Mouse (Mus musculus) midbrain, embryonic 16.5 days (tissue): ENCODE data around the gene Hbb-bt. TPM values are rescaled to one million over a fixed set of nuclear protein-coding genes. Genes with fewer than 3 reads are reported as not detected.

ENCODE experiments used
- ATAC-seq: fragments of 200-750 bp; cut with Nextera tagmentation; 2 replicates; pipeline ENCODE4 v1.8.0; 2017; ENCODE audit warnings: moderate TSS enrichment
- H3K27ac ChIP-seq: fragments of 300-500 bp; sonication (generic); 2 replicates; pipeline ENCODE4 v1.5.1; 2014; ENCODE audit warnings: mild to moderate bottlenecking, low read length, mixed read lengths
- H3K27me3 ChIP-seq: fragments of 300-500 bp; sonication (generic); 2 replicates; pipeline ENCODE4 v1.6.1; 2014; ENCODE audit warnings: low read depth, low read length, mixed read lengths; ENCODE audit not compliant: control insufficient read depth, insufficient read depth
- H3K36me3 ChIP-seq: fragments of 300-500 bp; sonication (generic); 2 replicates; pipeline ENCODE4 v1.6.1; 2014; ENCODE audit warnings: mild to moderate bottlenecking, low read length, moderate library complexity, mixed read lengths; ENCODE audit not compliant: control insufficient read depth, insufficient read depth
- H3K4me1 ChIP-seq: fragments of 300-500 bp; sonication (generic); 2 replicates; pipeline ENCODE4 v1.6.1; 2014; ENCODE audit warnings: mild to moderate bottlenecking, low read length, mixed read lengths; ENCODE audit not compliant: control insufficient read depth, insufficient read depth
- H3K4me2 ChIP-seq: fragments of 300-500 bp; sonication (generic); 2 replicates; pipeline ENCODE4 v1.6.1; 2014; ENCODE audit warnings: mild to moderate bottlenecking, low read length, mixed read lengths
- H3K4me3 ChIP-seq: fragments of 300-500 bp; sonication (generic); 2 replicates; pipeline ENCODE4 v1.5.1; 2014; ENCODE audit warnings: low read depth, mild to moderate bottlenecking, low read length, moderate library complexity, mixed read lengths
- H3K9ac ChIP-seq: fragments of 300-500 bp; sonication (generic); 2 replicates; pipeline ENCODE4 v1.6.1; 2014; ENCODE audit warnings: low read depth, low read length, mixed read lengths
- H3K9me3 ChIP-seq: fragments of 300-500 bp; sonication (generic); replicated peaks from 2 replicates; pipeline ENCODE4 v1.6.1; 2014; ENCODE audit warnings: mild to moderate bottlenecking, low read length, mixed read lengths; ENCODE audit not compliant: control insufficient read depth, poor library complexity, severe bottlenecking
- WGBS: fragments of 180-500 bp; shearing (Covaris S2); extraction: QIAGEN DNeasy Blood & Tissue Kit; methylation state at CpG from one replicate; pipeline ENCODE4 v1.1.7; 2014; 5-methylcytosine and 5-hydroxymethylcytosine counted together
- polyA plus RNA-seq: library from polyadenylated mRNA; unstranded; fragments of >200 nt; fragmentation: Nextera tagmentation; extraction: Ambion mirVana; gene quantifications from 2 replicates; pipeline ENCODE4 v1.2.1, GENCODE M21; 2015

Hbb-bt gene
- 1,229 and 1,369 TPM in 2 replicates for polyA plus RNA-seq

- no peak within 1 kb of the TSS for H3K27ac ChIP-seq
- no peak within 1 kb of the TSS for H3K9ac ChIP-seq
- H3K27me3 ChIP-seq = no peaks in the 10 kb centered on the region
- no peaks in the 10 kb centered on the region for H3K9me3 ChIP-seq
- no peaks in the 10 kb centered on the region for H3K4me1 ChIP-seq
- WGBS = 95% methylated on average over 3 of the region's 3 CpGs
- ATAC-seq = no peak
- H3K36me3 ChIP-seq = no peaks in the 10 kb centered on the region
- H3K4me2 ChIP-seq = no peak within 1 kb of the TSS
- H3K4me3 ChIP-seq = no peak within 1 kb of the TSS
Observed at GRCm38 (mm10) chr7:103813766-103814165, at the start of gene Hbb-bt. TSS of gene Hbb-bt (minus strand) at chr7:103813996.

- Histone ChIP-seq H3K4me3 (no peak overlapping the region), H3K4me2 (no peak overlapping the region), H3K27me3 (no peaks in the 10 kb centered on the region), H3K27ac (no peak overlapping the region), H3K9me3 (no peaks in the 10 kb centered on the region), H3K4me1 (no peaks in the 10 kb centered on the region), H3K36me3 (no peaks in the 10 kb centered on the region), H3K9ac (no peak overlapping the region)
- ATAC-seq = no peak
- WGBS = 83% methylated on average over 3 of the region's 3 CpGs
Observed at GRCm38 (mm10) chr7:103861531-103861930, 47.7 kb upstream of the Hbb-bt start.

GRCm38 (mm10) chr7:103860855-103861254, 47.1 kb upstream of the Hbb-bt start:
- H3K4me1 ChIP-seq = no peaks in the 10 kb centered on the region
- H3K36me3 ChIP-seq = no peaks in the 10 kb centered on the region
- no peak overlapping the region for H3K9ac ChIP-seq
- H3K27me3 ChIP-seq = no peaks in the 10 kb centered on the region
- H3K27ac ChIP-seq = no peak overlapping the region
- H3K4me3 ChIP-seq = no peak overlapping the region
- no peak for ATAC-seq
- no peak overlapping the region for H3K4me2 ChIP-seq
- H3K9me3 ChIP-seq = no peaks in the 10 kb centered on the region
- WGBS = 66% methylated on average over 1 of the region's 1 CpGs

GRCm38 (mm10) chr7:103859076-103859475, 45.3 kb upstream of the Hbb-bt start:
- Histone ChIP-seq H3K4me2 (no peak overlapping the region), H3K4me1 (no peaks in the 10 kb centered on the region), H3K9me3 (no peaks in the 10 kb centered on the region), H3K36me3 (no peaks in the 10 kb centered on the region), H3K27ac (no peak overlapping the region), H3K9ac (no peak overlapping the region), H3K4me3 (no peak overlapping the region), H3K27me3 (no peaks in the 10 kb centered on the region)
- WGBS = 79% methylated on average over 2 of the region's 2 CpGs
- no peak for ATAC-seq

GRCm38 (mm10) chr7:103854669-103855068, 40.9 kb upstream of the Hbb-bt start:
- Histone ChIP-seq H3K9me3 (no peaks in the 10 kb centered on the region), H3K4me1 (no peaks in the 10 kb centered on the region), H3K4me3 (no peak overlapping the region), H3K4me2 (no peak overlapping the region), H3K27me3 (no peaks in the 10 kb centered on the region), H3K36me3 (no peaks in the 10 kb centered on the region), H3K9ac (no peak overlapping the region), H3K27ac (no peak overlapping the region)
- 70% methylated on average over 1 of the region's 1 CpGs for WGBS
- no peak for ATAC-seq

- H3K4me1 ChIP-seq = no peaks in the 10 kb centered on the region
- H3K36me3 ChIP-seq = no peaks in the 10 kb centered on the region
- no peaks in the 10 kb centered on the region for H3K27me3 ChIP-seq
- no peak within 1 kb of the TSS for H3K4me2 ChIP-seq
- H3K27ac ChIP-seq = no peak within 1 kb of the TSS
- no peaks in the 10 kb centered on the region for H3K9me3 ChIP-seq
- no peak within 1 kb of the TSS for H3K4me3 ChIP-seq
- no peak within 1 kb of the TSS for H3K9ac ChIP-seq
- 78% methylated on average over 2 of the region's 2 CpGs for WGBS
- no peak for ATAC-seq
Observed at GRCm38 (mm10) chr7:103853090-103853489, 39.3 kb upstream of the Hbb-bt start, which contains the start of gene Hbb-y. TSS of gene Hbb-y (minus strand) at chr7:103853216.

- Histone ChIP-seq H3K4me1 (no peaks in the 10 kb centered on the region), H3K27ac (no peak overlapping the region), H3K4me3 (no peak overlapping the region), H3K9ac (no peak overlapping the region), H3K27me3 (no peaks in the 10 kb centered on the region), H3K4me2 (no peak overlapping the region), H3K9me3 (no peaks in the 10 kb centered on the region), H3K36me3 (no peaks in the 10 kb centered on the region)
- ATAC-seq = no peak
- 32% methylated on average over 1 of the region's 2 CpGs for WGBS
Observed at GRCm38 (mm10) chr7:103844525-103845325, 30.9 kb upstream of the Hbb-bt start.

GRCm38 (mm10) chr7:103843034-103843433, 29.2 kb upstream of the Hbb-bt start, which contains the start of gene Hbb-bh1:
TSS of gene Hbb-bh1 (minus strand) at chr7:103843164.
- Histone ChIP-seq H3K4me1 (no peaks in the 10 kb centered on the region), H3K4me3 (no peak within 1 kb of the TSS), H3K36me3 (no peaks in the 10 kb centered on the region), H3K9ac (no peak within 1 kb of the TSS), H3K27ac (no peak within 1 kb of the TSS), H3K9me3 (no peaks in the 10 kb centered on the region), H3K27me3 (no peaks in the 10 kb centered on the region), H3K4me2 (no peak within 1 kb of the TSS)
- WGBS = 84% methylated on average over 2 of the region's 2 CpGs
- no peak for ATAC-seq

GRCm38 (mm10) chr7:103840268-103840667, 26.5 kb upstream of the Hbb-bt start, which contains the start of gene Hbb-bh2:
TSS of gene Hbb-bh2 (minus strand) at chr7:103840520.
- ATAC-seq = no peak
- no peaks in the 10 kb centered on the region for H3K9me3 ChIP-seq
- no peaks in the 10 kb centered on the region for H3K27me3 ChIP-seq
- H3K4me3 ChIP-seq = no peak within 1 kb of the TSS
- 67% methylated on average over 3 of the region's 3 CpGs for WGBS
- no peak within 1 kb of the TSS for H3K9ac ChIP-seq
- H3K4me2 ChIP-seq = no peak within 1 kb of the TSS
- H3K27ac ChIP-seq = no peak within 1 kb of the TSS
- H3K36me3 ChIP-seq = no peaks in the 10 kb centered on the region
- no peaks in the 10 kb centered on the region for H3K4me1 ChIP-seq
